Mouse (Mus musculus) ES-E14 (cell line): ENCODE measurements around the gene Hmcn1.

Experiments
- HCFC1 ChIP-seq: IDR thresholded peaks from 2 replicates; pipeline ENCODE4 v1.6.1; 2012; ENCODE audit warnings: low read length, inconsistent platforms, borderline replicate concordance; ENCODE audit not compliant: insufficient read depth
- ZC3H11A ChIP-seq: IDR thresholded peaks from 2 replicates; pipeline ENCODE4 v1.6.1; 2012; ENCODE audit warnings: low read depth, mild to moderate bottlenecking, inconsistent platforms, low read length, borderline replicate concordance
- ZNF384 ChIP-seq: IDR thresholded peaks from 2 replicates; pipeline ENCODE4 v1.6.1; 2012; ENCODE audit warnings: low read depth, low read length, inconsistent platforms

DNA sequence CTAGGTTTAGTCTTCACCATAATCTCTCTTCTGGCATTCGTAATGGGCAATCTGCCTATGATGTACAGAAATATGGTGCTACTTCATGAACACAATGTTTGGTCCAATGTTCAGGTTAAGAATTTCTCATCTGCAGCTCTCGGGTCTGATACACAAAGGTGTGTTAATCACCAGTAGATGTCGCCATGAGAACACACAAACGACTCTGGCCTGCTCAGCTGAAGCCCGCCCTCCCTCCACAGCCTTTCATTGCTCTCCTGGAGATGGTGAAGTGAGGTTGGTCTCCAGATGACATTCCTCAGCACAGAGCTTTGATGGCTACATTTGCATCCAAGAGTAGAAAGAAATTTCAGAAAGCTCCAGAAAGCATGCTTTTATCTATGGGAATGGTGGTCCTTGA lies 453.0 kb downstream of the Hmcn1 start:
- TF ChIP-seq ZNF384 (no peak), HCFC1 (no peak), ZC3H11A (peak; percentile 74; the same call in 1 of the 2 replicates)
